Mouse (Mus musculus) intestine, postnatal 0 days (tissue): ENCODE measurements at regions not wholly inside any gene's neighbourhood (a gene's known extent, or its start where the extent isn't known, plus 50 kb on each side); places are given as distances from the start of the nearest gene placed in this dataset.

Experiments used
- ATAC-seq: fragments of 200-750 bp; cut with Nextera tagmentation; 2 replicates; pipeline ENCODE4 v1.8.0; 2017; ENCODE audit warnings: mild to moderate bottlenecking, moderate TSS enrichment, moderate library complexity
- H3K27ac ChIP-seq: fragments of 300-500 bp; sonication (generic); 2 replicates; pipeline ENCODE4 v1.5.1; 2014; ENCODE audit warnings: mild to moderate bottlenecking, low read depth, low read length, moderate library complexity
- H3K27me3 ChIP-seq: fragments of 300-500 bp; sonication (generic); replicated peaks from 2 replicates; pipeline ENCODE4 v1.6.1; 2014; ENCODE audit warnings: low read length, mixed read lengths; ENCODE audit not compliant: control insufficient read depth, insufficient read depth
- H3K36me3 ChIP-seq: fragments of 300-500 bp; sonication (generic); 2 replicates; pipeline ENCODE4 v1.6.1; 2014; ENCODE audit warnings: mild to moderate bottlenecking, moderate library complexity; ENCODE audit not compliant: control insufficient read depth, insufficient read depth
- H3K4me1 ChIP-seq: fragments of 300-500 bp; sonication (generic); replicated peaks from 2 replicates; pipeline ENCODE4 v1.6.1; 2014; ENCODE audit warnings: antibody characterized with exemption, low read length, mixed read lengths; ENCODE audit not compliant: control insufficient read depth, insufficient read depth
- H3K4me2 ChIP-seq: fragments of 300-500 bp; sonication (generic); replicated peaks from 2 replicates; pipeline ENCODE4 v1.6.1; 2014; ENCODE audit warnings: low read depth, mild to moderate bottlenecking, moderate library complexity
- H3K4me3 ChIP-seq: fragments of 300-500 bp; sonication (generic); 2 replicates; pipeline ENCODE4 v1.5.1; 2014; ENCODE audit warnings: low read depth, low read length
- H3K9ac ChIP-seq: fragments of 300-500 bp; sonication (generic); 2 replicates; pipeline ENCODE4 v1.6.1; 2014; ENCODE audit warnings: mild to moderate bottlenecking, low read depth, low read length
- H3K9me3 ChIP-seq: fragments of 300-500 bp; sonication (generic); 2 replicates; pipeline ENCODE4 v1.6.1; 2016; ENCODE audit warnings: mixed run types; ENCODE audit not compliant: control insufficient read depth
- CTCF ChIP-seq: sonication (generic); IDR thresholded peaks from 2 replicates; pipeline ENCODE4 v1.5.1; 2016; ENCODE audit warnings: low read depth, mild to moderate bottlenecking, control low read depth, antibody characterized with exemption, moderate library complexity
- WGBS: fragments of 180-500 bp; shearing (Covaris S2); extraction: QIAGEN DNeasy Blood & Tissue Kit; methylation state at CpG from one replicate; pipeline ENCODE4 v1.1.7; 2014; 5-methylcytosine and 5-hydroxymethylcytosine counted together

DNA sequence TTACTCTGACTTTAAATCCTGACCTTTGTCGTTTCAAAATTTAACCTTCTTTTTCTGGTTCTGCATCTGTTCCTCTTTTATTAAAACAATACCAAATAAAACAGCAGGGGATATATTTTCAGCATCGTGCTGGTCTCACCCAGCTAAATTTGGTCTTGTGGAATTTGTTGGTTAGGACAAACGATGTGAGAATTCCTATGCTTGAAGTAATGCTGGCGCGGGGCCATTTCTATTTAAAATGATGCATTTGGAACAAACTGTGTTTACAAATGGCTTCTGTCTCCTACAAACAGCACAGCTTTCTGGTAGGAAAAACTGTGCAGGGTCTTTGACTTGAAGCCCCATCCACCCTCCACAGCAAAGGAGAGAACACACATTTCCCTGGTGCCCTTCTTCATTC lies 96.3 kb upstream of the Tsc22d1 start:
- no peaks in the 10 kb centered on the region for H3K4me1 ChIP-seq
- TF ChIP-seq CTCF: no peak
- no peak for ATAC-seq
- no peak overlapping the region for H3K4me2 ChIP-seq
- no peaks in the 10 kb centered on the region for H3K36me3 ChIP-seq
- 60% methylated on average over 5 of the region's 5 CpGs for WGBS
- no peaks in the 10 kb centered on the region for H3K27me3 ChIP-seq
- H3K9me3 ChIP-seq: no peaks in the 10 kb centered on the region
- H3K9ac ChIP-seq: no peak overlapping the region
- H3K4me3 ChIP-seq: no peak overlapping the region
- H3K27ac ChIP-seq: no peak overlapping the region

DNA sequence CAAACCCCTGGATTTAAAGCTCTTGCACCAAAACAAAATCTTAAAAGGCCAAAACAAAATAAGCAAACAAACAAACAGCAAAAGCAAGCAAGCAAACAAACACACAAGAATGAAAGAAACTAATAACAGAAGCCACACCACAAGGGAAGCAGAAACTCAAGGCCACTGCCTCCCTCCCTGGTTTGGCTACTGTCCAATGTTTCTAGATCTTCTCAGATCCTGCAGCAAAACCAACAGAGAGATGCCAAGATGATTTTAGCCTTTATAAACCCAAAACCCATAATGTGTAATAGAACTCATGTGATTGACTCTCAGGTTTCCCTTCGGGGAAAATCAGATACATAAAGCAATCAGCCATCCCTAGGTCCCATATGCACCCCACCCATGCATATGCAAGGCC lies 90.5 kb upstream of the Tsc22d1 start:
- Histone ChIP-seq H3K9me3 (0 out of 2 replicates have a peak, but pooled peaks cover 4% of the 10 kb centered on the region), H3K4me2 (no peak overlapping the region), H3K36me3 (no peaks in the 10 kb centered on the region), H3K4me3 (no peak overlapping the region), H3K27me3 (no peaks in the 10 kb centered on the region), H3K4me1 (no peaks in the 10 kb centered on the region), H3K27ac (no peak overlapping the region), H3K9ac (no peak overlapping the region)
- ATAC-seq: no peak
- no peak for TF ChIP-seq CTCF
- WGBS: 80% methylated on average over 1 of the region's 1 CpGs

DNA sequence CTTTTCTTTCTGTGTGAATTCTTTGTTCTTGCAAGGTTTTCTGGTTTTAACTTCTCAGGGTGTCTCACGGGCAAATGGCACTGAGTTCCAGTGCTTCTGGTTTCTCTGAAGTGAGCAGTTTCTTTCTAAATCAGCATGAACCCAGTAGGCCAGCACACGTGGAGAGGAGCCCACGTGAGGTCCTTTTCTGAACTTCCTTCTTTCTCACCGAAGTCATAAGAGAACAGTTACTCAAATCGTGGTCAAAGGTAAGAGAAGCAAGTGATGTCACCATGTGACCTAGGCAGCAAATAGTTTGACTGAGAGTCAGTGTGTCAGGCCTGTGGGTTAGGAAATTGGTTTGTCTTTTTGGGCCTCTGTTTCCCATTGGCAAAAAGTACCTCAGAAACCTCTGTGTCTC lies 84.8 kb upstream of the Tsc22d1 start:
- ATAC-seq: peak; percentile 60
- WGBS: 52% methylated on average over 5 of the region's 5 CpGs
- no peak overlapping the region for H3K4me3 ChIP-seq

DNA sequence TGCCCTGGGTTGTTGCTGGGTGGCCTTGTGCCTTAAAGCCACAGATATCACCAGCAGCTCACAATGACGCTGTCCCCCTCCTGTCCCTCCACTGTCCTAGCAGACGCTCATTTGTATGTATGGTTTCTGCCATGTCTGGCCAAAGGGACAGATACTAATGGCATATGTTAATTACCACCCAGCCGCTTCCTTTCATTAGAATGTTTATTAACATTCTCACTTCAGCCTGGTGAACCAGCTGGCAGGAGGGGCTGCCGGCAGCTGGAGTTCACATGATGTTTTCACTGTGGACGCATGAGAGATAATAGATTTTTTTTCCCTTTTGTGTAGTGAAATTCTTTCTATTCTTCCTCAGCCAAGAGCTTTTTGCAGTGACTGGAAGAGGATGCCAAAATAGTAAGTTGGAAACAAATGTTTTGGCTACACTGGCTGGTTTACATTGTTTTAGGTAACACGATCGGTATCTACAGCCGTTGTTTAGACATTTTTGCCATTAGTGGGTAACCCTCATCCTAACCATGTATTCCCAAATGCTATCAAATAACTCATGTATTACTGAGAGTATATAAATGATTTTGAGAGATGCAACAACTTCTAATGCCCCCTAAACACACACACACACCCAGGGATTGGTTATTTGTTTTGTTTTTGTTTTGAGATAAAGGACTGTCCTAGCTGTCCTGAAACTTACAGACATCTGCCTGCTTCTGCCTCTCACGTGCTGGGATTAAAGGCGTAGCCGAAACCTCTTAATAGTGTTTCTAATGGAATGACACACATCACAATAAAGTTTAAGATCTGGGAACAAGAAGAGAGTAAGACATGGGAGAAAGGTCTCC lies 83.0 kb upstream of the Tsc22d1 start:
- no peak for TF ChIP-seq CTCF
- Histone ChIP-seq H3K4me3 (no peak overlapping the region), H3K36me3 (no peaks in the 10 kb centered on the region), H3K4me1 (no peaks in the 10 kb centered on the region), H3K4me2 (no peak overlapping the region), H3K27ac (no peak overlapping the region), H3K27me3 (no peaks in the 10 kb centered on the region), H3K9ac (no peak overlapping the region), H3K9me3 (0 out of 2 replicates have a peak, but pooled peaks cover 4% of the 10 kb centered on the region)
- ATAC-seq: no peak
- 67% methylated on average over 11 of the region's 11 CpGs for WGBS

More for the DNA sequence above, 84.8 kb upstream of the Tsc22d1 start:
- 0 out of 2 replicates have a peak, but pooled peaks cover 4% of the 10 kb centered on the region for H3K9me3 ChIP-seq
- H3K27ac ChIP-seq: peak overlapping the region; percentile 21; the same call in 1 of the 2 replicates
- H3K27me3 ChIP-seq: no peaks in the 10 kb centered on the region
- H3K9ac ChIP-seq: no peak overlapping the region
- TF ChIP-seq CTCF: no peak
- H3K4me1 ChIP-seq: no peaks in the 10 kb centered on the region
- no peak overlapping the region for H3K4me2 ChIP-seq
- H3K36me3 ChIP-seq: no peaks in the 10 kb centered on the region

DNA sequence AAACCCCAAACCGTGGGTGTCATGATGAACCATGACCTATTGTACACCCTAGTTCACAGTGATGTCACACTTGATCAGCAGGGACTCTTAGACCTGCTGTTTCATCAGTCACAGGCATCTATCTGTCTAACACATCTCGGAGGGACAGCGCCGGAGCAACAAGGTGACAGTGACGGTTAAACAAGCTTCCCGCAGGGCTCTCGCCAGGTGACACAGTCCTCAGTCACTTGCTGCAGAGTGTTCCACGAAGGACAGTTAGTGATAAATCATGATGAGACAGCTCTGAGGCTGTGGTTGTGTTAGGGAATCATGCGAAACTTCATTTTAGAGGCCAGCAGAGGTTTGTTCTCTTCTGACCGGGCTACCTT lies 82.4 kb upstream of the Tsc22d1 start:
- H3K9ac ChIP-seq: no peak overlapping the region
- no peaks in the 10 kb centered on the region for H3K27me3 ChIP-seq
- 70% methylated on average over 10 of the region's 10 CpGs for WGBS
- no peak overlapping the region for H3K4me3 ChIP-seq
- H3K27ac ChIP-seq: no peak overlapping the region
- H3K36me3 ChIP-seq: no peaks in the 10 kb centered on the region
- ATAC-seq: no peak
- no peak overlapping the region for H3K4me2 ChIP-seq
- TF ChIP-seq CTCF: no peak
- H3K9me3 ChIP-seq: 0 out of 2 replicates have a peak, but pooled peaks cover 4% of the 10 kb centered on the region
- no peaks in the 10 kb centered on the region for H3K4me1 ChIP-seq

DNA sequence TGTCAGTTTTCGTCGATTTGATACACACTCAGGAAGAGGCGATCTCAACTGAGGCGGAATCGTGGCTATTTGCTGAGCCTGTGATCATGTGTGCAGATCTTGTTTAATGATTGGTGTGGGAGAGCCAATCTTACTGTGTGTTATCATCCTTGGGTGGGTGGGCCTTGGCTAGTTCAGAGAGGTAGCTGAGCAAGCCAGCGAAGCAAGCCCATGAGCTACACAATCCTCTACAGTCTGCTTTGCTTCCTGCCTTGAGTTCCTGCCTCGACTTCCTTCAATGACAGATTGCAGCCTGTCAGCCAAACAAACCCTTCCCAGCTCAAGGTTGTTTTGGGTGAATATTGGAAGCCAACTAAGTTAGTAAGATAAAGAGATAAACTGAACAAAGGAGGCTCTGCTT lies 74.0 kb upstream of the Tsc22d1 start:
- Histone ChIP-seq H3K4me3 (no peak overlapping the region), H3K4me1 (no peaks in the 10 kb centered on the region), H3K9me3 (no peaks in the 10 kb centered on the region), H3K27me3 (no peaks in the 10 kb centered on the region), H3K27ac (no peak overlapping the region), H3K4me2 (no peak overlapping the region), H3K36me3 (no peaks in the 10 kb centered on the region), H3K9ac (no peak overlapping the region)
- no peak for TF ChIP-seq CTCF
- 85% methylated on average over 7 of the region's 7 CpGs for WGBS
- ATAC-seq: no peak
